ENCODE assay signal across 15 mouse cellular contexts in the genomic region with DNA sequence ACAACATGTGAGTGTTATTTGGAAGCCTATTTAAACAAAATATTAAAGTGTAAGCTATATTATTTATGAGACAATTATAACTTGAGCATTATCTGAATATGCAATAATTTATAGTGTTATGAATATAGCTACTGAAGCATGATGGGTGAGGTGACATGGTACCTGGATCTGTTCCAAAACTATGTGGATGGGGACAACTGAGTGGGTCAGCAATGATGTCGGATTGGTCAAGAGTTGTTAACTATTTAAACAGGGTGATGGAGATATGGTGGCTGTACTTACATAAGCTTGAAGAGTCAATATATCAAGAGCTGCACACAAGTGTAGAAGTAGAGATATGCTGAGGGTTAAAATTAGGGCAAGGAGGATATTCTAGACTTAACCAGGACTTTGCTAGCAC.
"Had no signal": no experiment of that assay in that cellular context is flagged by ENCODE, and none has a peak within 500 bp of the region (broad histone marks: within the 10 kb centered on the region; RNA-seq: fewer than 3 reads in every experiment).

No protein-coding gene starts in this region.

- H3K9me3 ChIP-seq: neural tube, embryonic 15.5 days; stomach, embryonic 15.5 days had no signal

- H3K4me2 ChIP-seq: neural tube, embryonic 15.5 days; stomach, embryonic 15.5 days had no signal

- H3K27me3 ChIP-seq: neural tube, embryonic 15.5 days; stomach, embryonic 15.5 days had no signal

- DNase-seq: retina, postnatal 1 day; right cerebral cortex, adult 18-20 months; right cerebral cortex, postnatal 14 days; right cerebral cortex, postnatal 25 days; right cerebral cortex, postnatal 4 days; spleen, adult 18-20 months; thymus, adult 18-20 months; thymus, adult 2 months; thymus, postnatal 14 days; thymus, postnatal 25 days; thymus, postnatal 36 days; thymus, postnatal 4 days had no signal

- H3K27ac ChIP-seq: neural tube, embryonic 15.5 days; stomach, embryonic 15.5 days; stomach, postnatal 0 days had no signal

- H3K9ac ChIP-seq: neural tube, embryonic 15.5 days; stomach, embryonic 15.5 days had no signal

- H3K36me3 ChIP-seq: neural tube, embryonic 15.5 days; stomach, embryonic 15.5 days had no signal

- H3K4me3 ChIP-seq: neural tube, embryonic 15.5 days; stomach, embryonic 15.5 days had no signal
